Mouse (Mus musculus): ENCODE measurements around the gene Tmprss11c. TPM values are rescaled to one million over a fixed set of nuclear protein-coding genes. Genes with fewer than 3 reads are reported as not detected.

The Tmprss11c gene
- polyA plus RNA-seq, 1 experiment from 2014 or later, result not detected

DNA sequence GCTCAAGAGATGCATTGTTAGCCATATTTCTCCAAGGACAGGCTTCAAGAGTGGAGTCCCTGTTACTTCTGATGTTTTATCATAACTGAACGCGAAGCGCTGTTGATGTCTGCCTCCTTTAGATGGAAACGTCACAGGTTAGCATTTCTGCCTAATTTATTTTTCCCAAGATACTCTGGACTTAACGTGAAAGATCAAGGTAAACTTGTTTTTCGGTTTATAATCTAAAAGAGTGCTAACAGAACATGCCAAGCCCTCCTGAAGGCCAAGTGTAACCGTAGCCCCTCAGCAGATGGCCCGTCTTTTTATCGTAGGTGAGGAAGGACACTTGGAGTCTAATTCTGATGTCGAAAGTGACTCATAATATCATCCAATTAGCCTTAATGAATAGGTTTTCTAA, 91.3 kb downstream of the Tmprss11c start, which contains the start of gene Gnrhr:
Gene Gnrhr, minus strand, starts transcription at position 101 of the 400 bp plus-strand sequence.
- H3K27ac ChIP-seq (ENCODE audit: low read length), result no peak within 1 kb of the TSS
- H3K9me3 ChIP-seq (ENCODE audit: control insufficient read depth, low read depth, low read length), result no peaks in the 10 kb centered on the region
- H3K4me2 ChIP-seq (replicated peaks; ENCODE audit: low read depth, low read length), result no peak within 1 kb of the TSS
- H3K36me3 ChIP-seq (ENCODE audit: control insufficient read depth, insufficient read depth, low read length), result no peaks in the 10 kb centered on the region
- no peak within 1 kb of the TSS for H3K9ac ChIP-seq (replicated peaks; ENCODE audit: low read depth, low read length)
- H3K4me3 ChIP-seq (ENCODE audit: low read depth, low read length), result no peak within 1 kb of the TSS
- H3K4me1 ChIP-seq (ENCODE audit: control insufficient read depth, insufficient read depth, low read length), result no peaks in the 10 kb centered on the region
- no peaks in the 10 kb centered on the region for H3K27me3 ChIP-seq (ENCODE audit: control insufficient read depth, insufficient read depth, low read length)
- WGBS, result 88% methylated on average over 10 of the region's 10 CpGs
- no peak for ATAC-seq (ENCODE audit: insufficient number of reproducible peaks, insufficient read depth, low FRiP score, low read depth)

DNA sequence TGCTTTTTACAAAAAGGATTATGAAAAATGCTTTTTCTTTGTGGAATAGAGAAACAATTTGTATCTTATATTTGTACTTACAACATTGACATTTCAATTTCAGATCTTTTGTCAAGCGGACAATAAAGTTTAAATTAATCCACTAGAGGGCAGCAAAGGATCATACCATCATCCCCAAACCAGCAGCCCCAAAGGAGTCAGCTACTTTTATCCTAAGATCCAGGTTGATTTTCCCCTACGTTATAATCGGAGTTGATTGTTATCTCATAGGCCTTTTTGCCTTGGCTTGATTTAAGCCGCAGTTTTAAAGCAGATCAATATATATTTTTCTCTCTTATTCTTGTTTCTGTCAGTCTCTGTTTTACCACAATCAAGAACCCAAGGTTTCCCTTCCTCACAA, 97.8 kb downstream of the Tmprss11c start:
- Histone ChIP-seq H3K36me3 (ENCODE audit: control insufficient read depth, insufficient read depth, low read length) (no peaks in the 10 kb centered on the region), H3K4me1 (ENCODE audit: control insufficient read depth, insufficient read depth, low read length) (no peaks in the 10 kb centered on the region), H3K9ac (replicated peaks; ENCODE audit: low read depth, low read length) (no peak overlapping the region), H3K27ac (ENCODE audit: low read length) (no peak overlapping the region), H3K4me3 (ENCODE audit: low read depth, low read length) (no peak overlapping the region), H3K27me3 (ENCODE audit: control insufficient read depth, insufficient read depth, low read length) (no peaks in the 10 kb centered on the region), H3K9me3 (ENCODE audit: control insufficient read depth, low read depth, low read length) (no peaks in the 10 kb centered on the region), H3K4me2 (replicated peaks; ENCODE audit: low read depth, low read length) (no peak overlapping the region)
- ATAC-seq (ENCODE audit: insufficient number of reproducible peaks, insufficient read depth, low FRiP score, low read depth), result no peak
- 21% methylated on average over 4 of the region's 4 CpGs for WGBS

DNA sequence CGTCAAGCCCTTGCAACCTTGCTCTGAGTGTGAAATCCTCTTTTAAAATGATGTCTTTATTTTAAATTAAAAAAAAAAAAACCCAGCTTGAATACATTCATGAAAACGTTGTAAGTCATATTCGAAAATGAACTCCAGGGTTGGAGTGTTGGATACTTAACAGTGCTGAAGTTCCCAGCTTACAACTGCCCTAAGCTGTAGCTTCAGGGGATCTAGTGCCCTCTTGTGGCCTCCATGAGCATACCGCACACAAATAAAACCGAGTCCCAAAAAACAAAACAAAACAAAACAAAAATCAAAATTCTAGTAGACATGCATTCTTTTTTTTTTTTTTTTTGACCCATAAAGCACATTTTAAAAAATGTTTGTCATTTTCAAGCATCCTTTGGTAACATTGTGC, 98.3 kb downstream of the Tmprss11c start:
- no peaks in the 10 kb centered on the region for H3K27me3 ChIP-seq (ENCODE audit: control insufficient read depth, insufficient read depth, low read length)
- no peak overlapping the region for H3K27ac ChIP-seq (ENCODE audit: low read length)
- no peaks in the 10 kb centered on the region for H3K4me1 ChIP-seq (ENCODE audit: control insufficient read depth, insufficient read depth, low read length)
- no peaks in the 10 kb centered on the region for H3K36me3 ChIP-seq (ENCODE audit: control insufficient read depth, insufficient read depth, low read length)
- no peak overlapping the region for H3K4me2 ChIP-seq (replicated peaks; ENCODE audit: low read depth, low read length)
- ATAC-seq (ENCODE audit: insufficient number of reproducible peaks, insufficient read depth, low FRiP score, low read depth), result no peak
- no peaks in the 10 kb centered on the region for H3K9me3 ChIP-seq (ENCODE audit: control insufficient read depth, low read depth, low read length)
- H3K4me3 ChIP-seq (ENCODE audit: low read depth, low read length), result no peak overlapping the region
- no peak overlapping the region for H3K9ac ChIP-seq (replicated peaks; ENCODE audit: low read depth, low read length)
- WGBS, result 25% methylated on average over 5 of the region's 5 CpGs

DNA sequence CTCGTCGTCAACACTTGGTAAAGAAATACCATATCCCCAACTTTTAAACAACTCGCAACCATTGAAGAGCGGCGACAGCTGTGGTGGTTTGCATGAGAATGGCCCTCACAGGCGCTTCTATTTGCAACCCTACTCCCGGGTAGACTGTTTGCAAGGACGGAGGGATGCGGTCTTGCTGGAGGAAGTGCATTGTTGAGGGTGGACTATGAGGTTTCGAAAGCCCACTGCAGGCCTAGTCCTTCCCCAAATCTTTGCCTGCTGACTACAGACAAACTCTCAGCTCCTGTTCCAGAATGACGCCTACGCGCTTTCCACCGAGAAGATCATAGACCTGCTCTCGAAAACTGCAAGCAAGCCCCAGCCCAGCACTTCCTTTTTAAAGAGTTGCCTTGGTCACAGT, 98.8 kb downstream of the Tmprss11c start:
- Histone ChIP-seq H3K36me3 (ENCODE audit: control insufficient read depth, insufficient read depth, low read length) (no peaks in the 10 kb centered on the region), H3K4me2 (replicated peaks; ENCODE audit: low read depth, low read length) (no peak overlapping the region), H3K9ac (replicated peaks; ENCODE audit: low read depth, low read length) (no peak overlapping the region), H3K4me3 (ENCODE audit: low read depth, low read length) (no peak overlapping the region), H3K4me1 (ENCODE audit: control insufficient read depth, insufficient read depth, low read length) (no peaks in the 10 kb centered on the region), H3K9me3 (ENCODE audit: control insufficient read depth, low read depth, low read length) (no peaks in the 10 kb centered on the region), H3K27me3 (ENCODE audit: control insufficient read depth, insufficient read depth, low read length) (no peaks in the 10 kb centered on the region), H3K27ac (ENCODE audit: low read length) (no peak overlapping the region)
- ATAC-seq (ENCODE audit: insufficient number of reproducible peaks, insufficient read depth, low FRiP score, low read depth), result no peak
- WGBS, result 51% methylated on average over 15 of the region's 15 CpGs

DNA sequence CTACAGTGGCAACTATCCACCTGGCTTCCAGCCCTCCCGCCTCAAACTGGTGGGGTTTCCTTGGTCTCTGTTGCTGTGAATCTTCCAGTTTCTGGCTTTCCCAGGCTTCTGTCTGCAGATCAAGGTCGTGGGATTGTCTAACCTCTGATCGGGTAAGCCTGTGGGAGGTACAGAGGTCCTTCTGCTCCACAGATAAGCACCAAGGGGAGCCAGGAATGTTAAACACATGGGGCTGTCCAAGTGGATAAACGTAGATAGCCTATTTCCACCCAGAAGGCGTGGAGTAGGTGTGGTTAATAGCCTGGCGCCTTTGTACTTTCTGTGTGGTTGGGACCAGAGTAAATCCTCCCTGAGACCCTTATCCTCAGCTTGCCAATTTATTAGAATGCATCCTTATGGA, 101.7 kb downstream of the Tmprss11c start:
- no peaks in the 10 kb centered on the region for H3K27me3 ChIP-seq (ENCODE audit: control insufficient read depth, insufficient read depth, low read length)
- 60% methylated on average over 6 of the region's 6 CpGs for WGBS
- ATAC-seq (ENCODE audit: insufficient number of reproducible peaks, insufficient read depth, low FRiP score, low read depth), result no peak
- no peak overlapping the region for H3K4me3 ChIP-seq (ENCODE audit: low read depth, low read length)
- H3K36me3 ChIP-seq (ENCODE audit: control insufficient read depth, insufficient read depth, low read length), result no peaks in the 10 kb centered on the region
- no peaks in the 10 kb centered on the region for H3K9me3 ChIP-seq (ENCODE audit: control insufficient read depth, low read depth, low read length)
- H3K9ac ChIP-seq (replicated peaks; ENCODE audit: low read depth, low read length), result no peak overlapping the region
- H3K4me1 ChIP-seq (ENCODE audit: control insufficient read depth, insufficient read depth, low read length), result no peaks in the 10 kb centered on the region
- H3K4me2 ChIP-seq (replicated peaks; ENCODE audit: low read depth, low read length), result no peak overlapping the region
- H3K27ac ChIP-seq (ENCODE audit: low read length), result no peak overlapping the region

Other genes with a start within 250 kb of the Tmprss11c start
- gene Cenpc1, start 223.7 kb downstream of the Tmprss11c start, polyA plus RNA-seq (2014; fragmentation: Nextera tagmentation; extraction: Ambion mirVana), result 41.4 and 41.6 TPM in 2 replicates
- 0.33 and 0.39 TPM in 2 replicates for gene Stap1, start 217.6 kb downstream of the Tmprss11c start, polyA plus RNA-seq (2014; fragmentation: Nextera tagmentation; extraction: Ambion mirVana)
- gene Uba6, start 116.5 kb downstream of the Tmprss11c start, polyA plus RNA-seq (2014; fragmentation: Nextera tagmentation; extraction: Ambion mirVana), result 23.5 and 24.2 TPM in 2 replicates
- not detected in 2 replicates for gene Gnrhr, start 91.4 kb downstream of the Tmprss11c start, polyA plus RNA-seq (2014; fragmentation: Nextera tagmentation; extraction: Ambion mirVana)
- 1.3 TPM in 2 replicates for gene Tmprss11d, start 84.1 kb upstream of the Tmprss11c start, polyA plus RNA-seq (2014; fragmentation: Nextera tagmentation; extraction: Ambion mirVana)
- 0.73 and 1.1 TPM in 2 replicates for gene Tmprss11a, start 179.7 kb upstream of the Tmprss11c start, polyA plus RNA-seq (2014; fragmentation: Nextera tagmentation; extraction: Ambion mirVana)
- 0.26 and 0.64 TPM in 2 replicates for gene Tmprss11g, start 229.3 kb upstream of the Tmprss11c start, polyA plus RNA-seq (2014; fragmentation: Nextera tagmentation; extraction: Ambion mirVana)

Data from stomach, embryonic 14.5 days (tissue).